Mouse (Mus musculus): ENCODE measurements around the gene AK157302. TPM values are rescaled to one million over a fixed set of nuclear protein-coding genes. Genes with fewer than 3 reads are reported as not detected.

Gene AK157302
- polyA plus RNA-seq, 2 experiments = 0.28 to 0.30 TPM

- no peak overlapping the region for H3K4me3 ChIP-seq (replicated peaks; ENCODE audit: low read length)
- ATAC-seq (ENCODE audit: low FRiP score, low read depth) (no peak), DNase-seq (ENCODE audit: low spot score) (no peak)
- H3K9me3 ChIP-seq (ENCODE audit: control insufficient read depth, low read length) = no peaks in the 10 kb centered on the region
- no peaks in the 10 kb centered on the region for H3K36me3 ChIP-seq (ENCODE audit: control insufficient read depth, insufficient read depth, low read length)
- H3K27ac ChIP-seq (replicated peaks; ENCODE audit: low read depth, low read length) = no peak overlapping the region
- H3K4me2 ChIP-seq (replicated peaks; ENCODE audit: low read depth, low read length, severe bottlenecking) = no peak overlapping the region
- no peak for TF ChIP-seq POLR2A (IDR thresholded peaks at IDR 0.05; ENCODE audit: borderline replicate concordance, extremely low read depth, insufficient read depth, insufficient read length)
- H3K4me1 ChIP-seq (ENCODE audit: control insufficient read depth, insufficient read depth, low read length) = no peaks in the 10 kb centered on the region
- no peak overlapping the region for H3K9ac ChIP-seq (ENCODE audit: low read depth, low read length, severe bottlenecking)
- H3K27me3 ChIP-seq (ENCODE audit: control insufficient read depth, insufficient read depth, low read length) = no peaks in the 10 kb centered on the region
- WGBS = 84% methylated on average over 5 of the region's 5 CpGs
These were observed 7.3 kb downstream of the AK157302 start for GRCm38 (mm10) chr13:21502296-21502695.

GRCm38 (mm10) chr13:21506221-21506649 is 11.2 kb downstream of the AK157302 start:
- Histone ChIP-seq H3K4me2 (replicated peaks; ENCODE audit: low read depth, low read length, severe bottlenecking) (peak overlapping the region; percentile 56), H3K4me3 (replicated peaks; ENCODE audit: low read length) (peak overlapping the region; percentile 62), H3K4me1 (ENCODE audit: control insufficient read depth, insufficient read depth, low read length) (no peaks in the 10 kb centered on the region), H3K27me3 (ENCODE audit: control insufficient read depth, insufficient read depth, low read length) (no peaks in the 10 kb centered on the region), H3K9ac (ENCODE audit: low read depth, low read length, severe bottlenecking) (peak overlapping the region; percentile 67), H3K9me3 (ENCODE audit: control insufficient read depth, low read length) (no peaks in the 10 kb centered on the region), H3K36me3 (ENCODE audit: control insufficient read depth, insufficient read depth, low read length) (no peaks in the 10 kb centered on the region), H3K27ac (replicated peaks; ENCODE audit: low read depth, low read length) (peak overlapping the region; percentile 86)
- peak; percentile 17; the same call in 1 of the 2 replicates for TF ChIP-seq POLR2A (IDR thresholded peaks at IDR 0.05; ENCODE audit: borderline replicate concordance, extremely low read depth, insufficient read depth, insufficient read length)
- peak; percentile 99 for ATAC-seq (ENCODE audit: low FRiP score, low read depth)
- under 1% methylated on average over 21 of the region's 21 CpGs for WGBS
- peak; percentile 93 for DNase-seq (ENCODE audit: low spot score)

GRCm38 (mm10) chr13:21530136-21530535 is 35.1 kb downstream of the AK157302 start:
- no peak for ATAC-seq (ENCODE audit: low FRiP score, low read depth)
- peak overlapping the region; percentile 54 for H3K4me2 ChIP-seq (replicated peaks; ENCODE audit: low read depth, low read length, severe bottlenecking)
- 52% methylated on average over 7 of the region's 7 CpGs for WGBS
- H3K4me1 ChIP-seq (ENCODE audit: control insufficient read depth, insufficient read depth, low read length) = 0 out of 2 replicates have a peak, but pooled peaks cover 6% of the 10 kb centered on the region
- H3K27ac ChIP-seq (replicated peaks; ENCODE audit: low read depth, low read length) = no peak overlapping the region
- H3K27me3 ChIP-seq (ENCODE audit: control insufficient read depth, insufficient read depth, low read length) = no peaks in the 10 kb centered on the region
- no peak for DNase-seq (ENCODE audit: low spot score)
- H3K36me3 ChIP-seq (ENCODE audit: control insufficient read depth, insufficient read depth, low read length) = peaks cover 13% of the 10 kb centered on the region
- TF ChIP-seq POLR2A (IDR thresholded peaks at IDR 0.05; ENCODE audit: borderline replicate concordance, extremely low read depth, insufficient read depth, insufficient read length) = no peak
- peak overlapping the region; percentile 26 for H3K9ac ChIP-seq (ENCODE audit: low read depth, low read length, severe bottlenecking)
- H3K9me3 ChIP-seq (ENCODE audit: control insufficient read depth, low read length) = no peaks in the 10 kb centered on the region
- peak overlapping the region; percentile 88 for H3K4me3 ChIP-seq (replicated peaks; ENCODE audit: low read length)

GRCm38 (mm10) chr13:21530781-21531201 is 35.8 kb downstream of the AK157302 start, which contains the start of gene Zkscan8:
Gene Zkscan8, minus strand, starts transcription at chr13:21531120.
- Histone ChIP-seq H3K9me3 (ENCODE audit: control insufficient read depth, low read length) (no peaks in the 10 kb centered on the region), H3K4me2 (replicated peaks; ENCODE audit: low read depth, low read length, severe bottlenecking) (peak within 1 kb of the TSS; percentile 54), H3K4me3 (replicated peaks; ENCODE audit: low read length) (peak within 1 kb of the TSS; percentile 88), H3K27me3 (ENCODE audit: control insufficient read depth, insufficient read depth, low read length) (no peaks in the 10 kb centered on the region), H3K36me3 (ENCODE audit: control insufficient read depth, insufficient read depth, low read length) (peaks cover 8% of the 10 kb centered on the region; the same call in 1 of the 2 replicates), H3K9ac (ENCODE audit: low read depth, low read length, severe bottlenecking) (peak within 1 kb of the TSS; percentile 99), H3K4me1 (ENCODE audit: control insufficient read depth, insufficient read depth, low read length) (0 out of 2 replicates have a peak, but pooled peaks cover 6% of the 10 kb centered on the region), H3K27ac (replicated peaks; ENCODE audit: low read depth, low read length) (peak within 1 kb of the TSS; percentile 97)
- 0 out of 2 replicates have a peak, but pooled peaks have one; percentile 63 for TF ChIP-seq POLR2A (IDR thresholded peaks at IDR 0.05; ENCODE audit: borderline replicate concordance, extremely low read depth, insufficient read depth, insufficient read length)
- under 1% methylated on average over 38 of the region's 39 CpGs for WGBS
- DNase-seq (ENCODE audit: low spot score) (peak; percentile 82), ATAC-seq (ENCODE audit: low FRiP score, low read depth) (peak; percentile 98)

- Histone ChIP-seq H3K36me3 (ENCODE audit: control insufficient read depth, insufficient read depth, low read length) (no peaks in the 10 kb centered on the region), H3K9me3 (ENCODE audit: control insufficient read depth, low read length) (no peaks in the 10 kb centered on the region), H3K4me3 (replicated peaks; ENCODE audit: low read length) (no peak within 1 kb of the TSS), H3K4me1 (ENCODE audit: control insufficient read depth, insufficient read depth, low read length) (no peaks in the 10 kb centered on the region), H3K9ac (ENCODE audit: low read depth, low read length, severe bottlenecking) (no peak within 1 kb of the TSS), H3K4me2 (replicated peaks; ENCODE audit: low read depth, low read length, severe bottlenecking) (no peak within 1 kb of the TSS), H3K27me3 (ENCODE audit: control insufficient read depth, insufficient read depth, low read length) (no peaks in the 10 kb centered on the region), H3K27ac (replicated peaks; ENCODE audit: low read depth, low read length) (no peak within 1 kb of the TSS)
- TF ChIP-seq POLR2A (IDR thresholded peaks at IDR 0.05; ENCODE audit: borderline replicate concordance, extremely low read depth, insufficient read depth, insufficient read length) = no peak
- no peak for ATAC-seq (ENCODE audit: low FRiP score, low read depth)
- no peak for DNase-seq (ENCODE audit: low spot score)
- 71% methylated on average over 1 of the region's 1 CpGs for WGBS
These were observed 47.7 kb downstream of the AK157302 start, which contains the start of gene Olfr1366 for GRCm38 (mm10) chr13:21542708-21543107. Gene Olfr1366, minus strand, starts transcription at chr13:21542808.

MicroRNAs within 50 kb of the gene (microRNA counts, 519-probe panel; counts per million panel counts)
- 3,333 counts per million, percentile 65 among the panel's probes with 10 or more counts for microRNA mmu-miR-1896

Small RNA genes within 50 kb of the gene (microRNA-seq; reads per million reads assigned to microRNA genes)
- not detected for gene Mir1896

Other genes starting within 250 kb of the AK157302 start
- 0.05 and 0.29 TPM in 2 replicates for gene Gpx5, start 202.5 kb upstream of the AK157302 start, polyA plus RNA-seq (2012; rRNA removed)
- not detected in 2 replicates for gene Gpx5, start 202.5 kb upstream of the AK157302 start, polyA plus RNA-seq (2014; fragmentation: Nextera tagmentation; extraction: Ambion mirVana)
- gene Gpx6, start 183.1 kb upstream of the AK157302 start, polyA plus RNA-seq (2012; rRNA removed) = 0.19 and 0.27 TPM in 2 replicates
- 0.35 and 0.63 TPM in 2 replicates for gene Gpx6, start 183.1 kb upstream of the AK157302 start, polyA plus RNA-seq (2014; fragmentation: Nextera tagmentation; extraction: Ambion mirVana)
- not detected in 2 replicates for gene Olfr1367, start 148.3 kb upstream of the AK157302 start, polyA plus RNA-seq (2012; rRNA removed)
- gene Olfr1367, start 148.3 kb upstream of the AK157302 start, polyA plus RNA-seq (2014; fragmentation: Nextera tagmentation; extraction: Ambion mirVana) = not detected in 2 replicates
- 7.0 and 9.7 TPM in 2 replicates for gene Zscan12, start 132.4 kb upstream of the AK157302 start, polyA plus RNA-seq (2012; rRNA removed)
- 11.2 and 11.4 TPM in 2 replicates for gene Zscan12, start 132.4 kb upstream of the AK157302 start, polyA plus RNA-seq (2014; fragmentation: Nextera tagmentation; extraction: Ambion mirVana)
- 71.0 and 81.2 TPM in 2 replicates for gene Zkscan3, start 92.5 kb upstream of the AK157302 start, polyA plus RNA-seq (2012; rRNA removed)
- 74.6 and 82.0 TPM in 2 replicates for gene Zkscan3, start 92.5 kb upstream of the AK157302 start, polyA plus RNA-seq (2014; fragmentation: Nextera tagmentation; extraction: Ambion mirVana)
- gene Pgbd1, start 54.2 kb upstream of the AK157302 start, polyA plus RNA-seq (2012; rRNA removed) = 2.1 and 3.1 TPM in 2 replicates
- 2.4 and 3.1 TPM in 2 replicates for gene Pgbd1, start 54.2 kb upstream of the AK157302 start, polyA plus RNA-seq (2014; fragmentation: Nextera tagmentation; extraction: Ambion mirVana)
- 44.6 and 52.4 TPM in 2 replicates for gene Zscan26, start 41.5 kb upstream of the AK157302 start, polyA plus RNA-seq (2012; rRNA removed)
- 17.7 and 20.5 TPM in 2 replicates for gene Zscan26, start 41.5 kb upstream of the AK157302 start, polyA plus RNA-seq (2014; fragmentation: Nextera tagmentation; extraction: Ambion mirVana)
- 0.55 and 0.69 TPM in 2 replicates for gene Nkapl, start 26.7 kb upstream of the AK157302 start, polyA plus RNA-seq (2012; rRNA removed)
- 2.4 and 2.6 TPM in 2 replicates for gene Nkapl, start 26.7 kb upstream of the AK157302 start, polyA plus RNA-seq (2014; fragmentation: Nextera tagmentation; extraction: Ambion mirVana)
- 1.8 and 2.2 TPM in 2 replicates for gene Zkscan4, start 16.3 kb upstream of the AK157302 start, polyA plus RNA-seq (2012; rRNA removed)
- gene Zkscan4, start 16.3 kb upstream of the AK157302 start, polyA plus RNA-seq (2014; fragmentation: Nextera tagmentation; extraction: Ambion mirVana) = 2.9 and 3.8 TPM in 2 replicates
- gene Gm10065, start 15.8 kb upstream of the AK157302 start, polyA plus RNA-seq (2012; rRNA removed) = not detected in 2 replicates
- not detected in 2 replicates for gene Gm10065, start 15.8 kb upstream of the AK157302 start, polyA plus RNA-seq (2014; fragmentation: Nextera tagmentation; extraction: Ambion mirVana)
- gene Gm11273, start 6.2 kb downstream of the AK157302 start, polyA plus RNA-seq (2012; rRNA removed) = 5.1 and 5.9 TPM in 2 replicates
- gene Gm11273, start 6.2 kb downstream of the AK157302 start, polyA plus RNA-seq (2014; fragmentation: Nextera tagmentation; extraction: Ambion mirVana) = 6.1 and 6.8 TPM in 2 replicates
- 12.9 and 16.2 TPM in 2 replicates for gene Zkscan8, start 35.9 kb downstream of the AK157302 start, polyA plus RNA-seq (2012; rRNA removed)
- gene Zkscan8, start 35.9 kb downstream of the AK157302 start, polyA plus RNA-seq (2014; fragmentation: Nextera tagmentation; extraction: Ambion mirVana) = 8.8 and 10.0 TPM in 2 replicates
- not detected in 2 replicates for gene Olfr1366, start 47.6 kb downstream of the AK157302 start, polyA plus RNA-seq (2012; rRNA removed)
- gene Olfr1366, start 47.6 kb downstream of the AK157302 start, polyA plus RNA-seq (2014; fragmentation: Nextera tagmentation; extraction: Ambion mirVana) = 0.15 and 0.30 TPM in 2 replicates
- gene Olfr1535, start 64.7 kb downstream of the AK157302 start, polyA plus RNA-seq (2012; rRNA removed) = not detected in 2 replicates
- gene Olfr1535, start 64.7 kb downstream of the AK157302 start, polyA plus RNA-seq (2014; fragmentation: Nextera tagmentation; extraction: Ambion mirVana) = not detected in 2 replicates
- gene Olfr1364, start 86.5 kb downstream of the AK157302 start, polyA plus RNA-seq (2012; rRNA removed) = not detected in 2 replicates
- not detected in 2 replicates for gene Olfr1364, start 86.5 kb downstream of the AK157302 start, polyA plus RNA-seq (2014; fragmentation: Nextera tagmentation; extraction: Ambion mirVana)
- not detected in 2 replicates for gene Olfr1362, start 118.8 kb downstream of the AK157302 start, polyA plus RNA-seq (2012; rRNA removed)
- not detected in 2 replicates for gene Olfr1362, start 118.8 kb downstream of the AK157302 start, polyA plus RNA-seq (2014; fragmentation: Nextera tagmentation; extraction: Ambion mirVana)
- not detected in 2 replicates for gene Olfr11, start 147.3 kb downstream of the AK157302 start, polyA plus RNA-seq (2012; rRNA removed)
- not detected in 2 replicates for gene Olfr11, start 147.3 kb downstream of the AK157302 start, polyA plus RNA-seq (2014; fragmentation: Nextera tagmentation; extraction: Ambion mirVana)
- not detected in 2 replicates for gene Olfr1361, start 168.2 kb downstream of the AK157302 start, polyA plus RNA-seq (2012; rRNA removed)
- gene Olfr1361, start 168.2 kb downstream of the AK157302 start, polyA plus RNA-seq (2014; fragmentation: Nextera tagmentation; extraction: Ambion mirVana) = not detected in 2 replicates
- not detected in 2 replicates for gene Olfr1360, start 182.2 kb downstream of the AK157302 start, polyA plus RNA-seq (2012; rRNA removed)
- not detected in 2 replicates for gene Olfr1360, start 182.2 kb downstream of the AK157302 start, polyA plus RNA-seq (2014; fragmentation: Nextera tagmentation; extraction: Ambion mirVana)
- gene Olfr1359, start 202.9 kb downstream of the AK157302 start, polyA plus RNA-seq (2012; rRNA removed) = not detected in 2 replicates
- not detected in 2 replicates for gene Olfr1359, start 202.9 kb downstream of the AK157302 start, polyA plus RNA-seq (2014; fragmentation: Nextera tagmentation; extraction: Ambion mirVana)
- gene Hist1h2bl, start 220.9 kb downstream of the AK157302 start, polyA plus RNA-seq (2012; rRNA removed) = 15.9 and 20.8 TPM in 2 replicates
- 2.4 and 4.4 TPM in 2 replicates for gene Hist1h2bl, start 220.9 kb downstream of the AK157302 start, polyA plus RNA-seq (2014; fragmentation: Nextera tagmentation; extraction: Ambion mirVana)
- gene Hist1h2ai, start 221.2 kb downstream of the AK157302 start, polyA plus RNA-seq (2012; rRNA removed) = 17.5 and 34.8 TPM in 2 replicates
- gene Hist1h2ai, start 221.2 kb downstream of the AK157302 start, polyA plus RNA-seq (2014; fragmentation: Nextera tagmentation; extraction: Ambion mirVana) = 30.7 and 38.1 TPM in 2 replicates
- 34.5 and 61.8 TPM in 2 replicates for gene Hist1h3h, start 222.4 kb downstream of the AK157302 start, polyA plus RNA-seq (2012; rRNA removed)
- 18.4 and 18.6 TPM in 2 replicates for gene Hist1h3h, start 222.4 kb downstream of the AK157302 start, polyA plus RNA-seq (2014; fragmentation: Nextera tagmentation; extraction: Ambion mirVana)
- gene Hist1h2bm, start 226.8 kb downstream of the AK157302 start, polyA plus RNA-seq (2012; rRNA removed) = 15.1 and 19.3 TPM in 2 replicates
- gene Hist1h2bm, start 226.8 kb downstream of the AK157302 start, polyA plus RNA-seq (2014; fragmentation: Nextera tagmentation; extraction: Ambion mirVana) = 4.8 and 6.3 TPM in 2 replicates
- gene Hist1h4j, start 239.8 kb downstream of the AK157302 start, polyA plus RNA-seq (2012; rRNA removed) = 13.7 and 13.8 TPM in 2 replicates
- gene Hist1h4j, start 239.8 kb downstream of the AK157302 start, polyA plus RNA-seq (2014; fragmentation: Nextera tagmentation; extraction: Ambion mirVana) = 1.00 and 1.3 TPM in 2 replicates

Measured in limb, embryonic 14.5 days (tissue).